Mouse (Mus musculus) liver, adult 2 months (tissue): Measurements from ENCODE around the gene Rex2.
"Not testable (repeated sequence)": the region's sequence is repeated elsewhere in the genome, so short reads cannot be mapped to it uniquely, and the experiment has no call there.

Experiments used
- CTCF ChIP-seq: fragments of 200-500 bp; IDR thresholded peaks from 2 replicates; pipeline ENCODE4 v1.5.1; 2011; ENCODE audit warnings: low read depth, low read length, control low read depth
- POLR2A ChIP-seq: fragments of 200-500 bp; IDR thresholded peaks from 2 replicates; pipeline ENCODE4 v1.6.1; 2011; ENCODE audit warnings: low read length, control low read depth; ENCODE audit not compliant: insufficient read depth; ENCODE audit errors: extremely low read depth

DNA sequence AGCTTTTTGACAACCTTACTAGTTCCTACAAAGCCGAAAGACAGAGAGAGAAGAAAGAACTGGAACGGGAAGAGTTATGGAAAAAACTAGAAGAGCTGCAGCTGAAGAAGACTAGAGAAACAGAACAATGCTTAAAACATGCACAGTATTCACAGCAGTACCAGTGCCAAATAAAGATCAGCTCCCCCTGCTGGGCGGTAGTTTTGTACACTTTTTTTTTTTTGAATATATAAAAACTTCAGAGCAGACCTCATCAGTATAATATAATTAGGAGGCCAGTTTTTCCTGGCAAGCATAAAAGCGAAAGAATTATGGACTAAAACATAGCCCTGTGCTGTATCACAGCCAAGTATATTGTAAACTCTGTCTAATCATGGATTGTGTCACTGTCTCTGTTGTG is 82.2 kb downstream of the Rex2 start:
- not testable (repeated sequence) for TF ChIP-seq POLR2A, CTCF
